Comparison of ENCODE assay signal across 8 mouse cellular contexts in the genomic region with DNA sequence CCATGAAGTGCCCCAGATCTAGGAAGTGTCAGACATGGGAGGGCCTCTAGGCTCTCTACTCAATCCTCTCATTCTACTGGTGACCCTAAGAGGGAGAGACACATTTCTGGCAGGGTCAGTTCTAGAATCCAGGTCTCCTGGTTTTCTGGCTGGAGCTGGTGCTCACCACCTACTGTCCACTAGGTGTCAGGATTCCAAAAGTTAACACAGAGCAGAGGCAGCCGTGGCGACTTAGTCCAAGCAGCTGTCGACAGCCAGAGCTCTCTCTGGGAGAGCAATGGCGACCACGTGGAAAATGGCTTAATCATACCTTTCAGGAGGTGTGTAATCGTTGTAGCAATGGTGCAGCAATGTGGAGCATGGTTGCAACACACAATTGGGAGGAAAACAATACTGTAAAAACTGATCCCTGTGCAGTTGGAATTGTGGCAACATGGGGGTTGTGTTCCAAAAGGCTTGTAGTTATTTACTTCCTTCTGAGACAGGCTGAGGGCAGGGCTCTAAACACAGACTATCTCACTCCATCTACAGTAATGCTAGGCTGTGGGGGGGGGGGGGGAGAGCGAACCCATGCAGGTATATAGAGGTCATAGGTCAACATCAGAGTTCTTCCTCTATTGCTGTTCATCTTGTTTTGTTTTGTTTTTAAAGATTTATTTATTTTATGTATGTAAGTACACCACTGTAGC. TPM values are rescaled to one million over a fixed set of nuclear protein-coding genes. Genes with fewer than 3 reads are reported as not detected.
A peak's percentile ranks its signal among the peaks of the same experiment; 100 is the strongest.
DNase-seq lines count a peak whose midpoint lies in the region; ATAC-seq and TF ChIP-seq lines count a peak whose summit lies in the region.

No protein-coding gene starts in this region.

- TF ChIP-seq CTCF in liver, postnatal 0 days (IDR thresholded peaks at IDR 0.05; ENCODE audit: low read depth): peak; percentile 78

- no peaks in the 10 kb centered on the region for H3K36me3 ChIP-seq in forebrain, embryonic 13.5 days (ENCODE audit: poor library complexity, severe bottlenecking)
- no peaks in the 10 kb centered on the region for H3K36me3 ChIP-seq in liver, postnatal 0 days (replicated peaks; ENCODE audit: insufficient read depth, low read length)
- H3K36me3 ChIP-seq in neural tube, embryonic 13.5 days: no peaks in the 10 kb centered on the region

- ATAC-seq in forebrain, embryonic 13.5 days: peak; percentile 76
- peak; percentile 87 for ATAC-seq in liver, postnatal 0 days
- ATAC-seq in neural tube, embryonic 13.5 days (ENCODE audit: low read depth): peak; percentile 76

- TF ChIP-seq EP300 in liver, postnatal 0 days (IDR thresholded peaks at IDR 0.05; ENCODE audit: low read depth): no peak

- 13% methylated on average over 7 of the region's 7 CpGs for WGBS in forebrain, embryonic 13.5 days
- WGBS in liver, postnatal 0 days (ENCODE audit: insufficient replicate concordance): 0% methylated on average over 6 of the region's 7 CpGs
- WGBS in neural tube, embryonic 13.5 days: 11% methylated on average over 7 of the region's 7 CpGs

- H3K9ac ChIP-seq in forebrain, embryonic 13.5 days: no peak overlapping the region
- no peak overlapping the region for H3K9ac ChIP-seq in liver, postnatal 0 days (replicated peaks)
- H3K9ac ChIP-seq in neural tube, embryonic 13.5 days: no peak overlapping the region

- no peak overlapping the region for H3K4me3 ChIP-seq in forebrain, embryonic 13.5 days
- no peak overlapping the region for H3K4me3 ChIP-seq in liver, postnatal 0 days (ENCODE audit: low read depth, low read length)
- no peak overlapping the region for H3K4me3 ChIP-seq in neural tube, embryonic 13.5 days

- no peaks in the 10 kb centered on the region for H3K27me3 ChIP-seq in forebrain, embryonic 13.5 days
- H3K27me3 ChIP-seq in liver, postnatal 0 days (ENCODE audit: insufficient read depth, low read length): no peaks in the 10 kb centered on the region
- no peaks in the 10 kb centered on the region for H3K27me3 ChIP-seq in neural tube, embryonic 13.5 days

- H3K4me1 ChIP-seq in forebrain, embryonic 13.5 days: peaks cover 11% of the 10 kb centered on the region
- 0 out of 2 replicates have a peak, but pooled peaks cover 3% of the 10 kb centered on the region for H3K4me1 ChIP-seq in liver, postnatal 0 days (ENCODE audit: insufficient read depth)
- H3K4me1 ChIP-seq in neural tube, embryonic 13.5 days (replicated peaks): peaks cover 11% of the 10 kb centered on the region

- H3K9me3 ChIP-seq in forebrain, embryonic 13.5 days (replicated peaks): no peaks in the 10 kb centered on the region
- no peaks in the 10 kb centered on the region for H3K9me3 ChIP-seq in liver, postnatal 0 days (ENCODE audit: low read length)
- H3K9me3 ChIP-seq in neural tube, embryonic 13.5 days: no peaks in the 10 kb centered on the region

- intact Hi-C loops in heart, postnatal 14 days (cut with DNase I): no loop called here

- H3K4me2 ChIP-seq in forebrain, embryonic 13.5 days: no peak overlapping the region
- no peak overlapping the region for H3K4me2 ChIP-seq in liver, postnatal 0 days (ENCODE audit: low read depth, low read length)
- H3K4me2 ChIP-seq in neural tube, embryonic 13.5 days: peak overlapping the region; percentile 35

- peak; percentile 67 for DNase-seq in MN1 (ENCODE audit: low spot score)
- DNase-seq in cerebellum, adult 11-12 months: peak; percentile 41
- DNase-seq in heart, postnatal 14 days: peak; percentile 49 to 66
- peak; percentile 71 to 81 for DNase-seq in kidney, postnatal 4 days
- peak; percentile 51 for DNase-seq in liver, postnatal 0 days
- peak; percentile 21 for DNase-seq in thymus, postnatal 25 days

- no peak overlapping the region for H3K27ac ChIP-seq in forebrain, embryonic 13.5 days
- no peak overlapping the region for H3K27ac ChIP-seq in liver, postnatal 0 days (ENCODE audit: low read depth)
- H3K27ac ChIP-seq in neural tube, embryonic 13.5 days (replicated peaks): no peak overlapping the region

RNA-seq across cellular contexts. Expression of a gene that starts 19.5 kb away (rescaled TPM):
- 6.4 and 9.1 TPM in 2 replicates for polyA plus RNA-seq in forebrain, embryonic 13.5 days (2015; fragmentation: Nextera tagmentation; extraction: Ambion mirVana)
- total RNA-seq in heart, postnatal 14 days (2021): under 1 TPM in 1 of 2 experiments, not detected in 1; 0.26 TPM
- polyA plus RNA-seq in liver, postnatal 0 days (2015; fragmentation: Nextera tagmentation; extraction: Ambion mirVana): 0.07 TPM in 1 of 2 replicates, not detected in the other
- 7.0 and 7.3 TPM in 2 replicates for polyA plus RNA-seq in neural tube, embryonic 13.5 days (2015; fragmentation: Nextera tagmentation; extraction: Ambion mirVana)

RNA-seq across cellular contexts. Expression of a gene that starts 28.4 kb away (rescaled TPM):
- polyA plus RNA-seq in forebrain, embryonic 13.5 days (2015; fragmentation: Nextera tagmentation; extraction: Ambion mirVana): not detected in 2 replicates
- not detected for total RNA-seq in heart, postnatal 14 days (2021)
- polyA plus RNA-seq in liver, postnatal 0 days (2015; fragmentation: Nextera tagmentation; extraction: Ambion mirVana): not detected in 2 replicates
- polyA plus RNA-seq in neural tube, embryonic 13.5 days (2015; fragmentation: Nextera tagmentation; extraction: Ambion mirVana): not detected in 2 replicates

RNA-seq across cellular contexts. Expression of a gene that starts 41.3 kb away (rescaled TPM):
- 0.98 and 1.8 TPM in 2 replicates for polyA plus RNA-seq in forebrain, embryonic 13.5 days (2015; fragmentation: Nextera tagmentation; extraction: Ambion mirVana)
- total RNA-seq in heart, postnatal 14 days (2021): 10 to 100 TPM in 1 of 2 experiments, 1 to 10 TPM in 1; 8.9 to 10.7 TPM
- polyA plus RNA-seq in liver, postnatal 0 days (2015; fragmentation: Nextera tagmentation; extraction: Ambion mirVana): 11.7 and 13.1 TPM in 2 replicates
- 2.3 and 2.4 TPM in 2 replicates for polyA plus RNA-seq in neural tube, embryonic 13.5 days (2015; fragmentation: Nextera tagmentation; extraction: Ambion mirVana)

Comparison
In these comparisons a context has a peak if more than half of its experiments do, and no peak if none do; other contexts are left out.
1. DNase-seq: peak in every context shown above with its lines; median percentile 76 in kidney, postnatal 4 days; 67 in MN1; 58 in heart, postnatal 14 days; 51 in liver, postnatal 0 days; 41 in cerebellum, adult 11-12 months; 21 in thymus, postnatal 25 days.